Mouse (Mus musculus) olfactory bulb, adult 2 months (tissue): ENCODE data around the gene Rom1. TPM values are rescaled to one million over a fixed set of nuclear protein-coding genes. Genes with fewer than 3 reads are reported as not detected.
"Not testable (repeated sequence)": the region's sequence is repeated elsewhere in the genome, so short reads cannot be mapped to it uniquely, and the experiment has no call there.

Experiments used
- H3K27ac ChIP-seq: fragments of 200-500 bp; 2 replicates; pipeline ENCODE4 v1.5.1; 2012; ENCODE audit warnings: low read depth, low read length; ENCODE audit not compliant: insufficient read depth
- H3K4me1 ChIP-seq: fragments of 200-500 bp; 2 replicates; pipeline ENCODE4 v1.6.1; 2012; ENCODE audit warnings: low read length; ENCODE audit not compliant: control insufficient read depth, insufficient read depth
- H3K4me3 ChIP-seq: fragments of 200-500 bp; 2 replicates; pipeline ENCODE4 v1.5.1; 2012; ENCODE audit warnings: mild to moderate bottlenecking, low read depth, low read length, moderate library complexity; ENCODE audit not compliant: insufficient read depth
- CTCF ChIP-seq: fragments of 200-500 bp; IDR thresholded peaks from 2 replicates; pipeline ENCODE4 v1.5.1; 2012; ENCODE audit warnings: low read depth, mild to moderate bottlenecking, low read length, moderate library complexity; ENCODE audit not compliant: insufficient read depth
- POLR2A ChIP-seq: fragments of 200-500 bp; IDR thresholded peaks from 2 replicates; pipeline ENCODE4 v1.6.1; 2012; ENCODE audit warnings: mild to moderate bottlenecking, low read depth, low read length, moderate library complexity; ENCODE audit not compliant: insufficient read depth
- WGBS: fragments of 180-500 bp; shearing (Covaris S2); methylation state at CpG from one replicate; pipeline ENCODE4 v1.1.7; 2018; 5-methylcytosine and 5-hydroxymethylcytosine counted together
- polyA plus RNA-seq: library from polyadenylated mRNA; stranded (reverse); fragments of >200 nt; gene quantifications from 2 replicates; pipeline ENCODE4 v1.2.4, GENCODE M21; 2012; ENCODE audit warnings: low replicate concordance; ENCODE audit not compliant: missing spikeins, insufficient read depth, insufficient read length

Gene Rom1
- polyA plus RNA-seq, 1 experiment, result not detected

DNA sequence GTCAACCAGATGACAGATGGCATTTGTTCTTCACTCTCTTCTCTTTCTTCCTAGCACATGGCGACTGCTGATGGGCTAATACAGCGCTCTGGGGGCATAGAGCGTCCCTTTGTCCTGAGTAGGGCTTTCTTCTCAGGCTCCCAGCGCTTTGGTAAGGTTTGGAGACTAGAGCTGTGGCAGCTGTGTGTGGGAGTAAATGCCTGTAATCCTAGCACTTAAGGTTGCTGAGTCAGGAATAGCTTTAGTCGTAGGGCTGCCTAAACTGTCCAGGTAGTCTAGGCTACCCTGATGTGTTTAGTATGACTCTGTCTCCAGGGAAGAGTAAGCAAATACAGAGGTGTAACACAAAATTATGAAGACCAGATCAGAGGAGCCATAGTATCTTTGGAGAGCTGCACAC, 17.3 kb downstream of the Rom1 start:
- TF ChIP-seq POLR2A (no peak), CTCF (no peak)
- H3K27ac ChIP-seq, result no peak overlapping the region
- 57% methylated on average over 5 of the region's 5 CpGs for WGBS
- H3K4me1 ChIP-seq, result no peaks in the 10 kb centered on the region
- no peak overlapping the region for H3K4me3 ChIP-seq

DNA sequence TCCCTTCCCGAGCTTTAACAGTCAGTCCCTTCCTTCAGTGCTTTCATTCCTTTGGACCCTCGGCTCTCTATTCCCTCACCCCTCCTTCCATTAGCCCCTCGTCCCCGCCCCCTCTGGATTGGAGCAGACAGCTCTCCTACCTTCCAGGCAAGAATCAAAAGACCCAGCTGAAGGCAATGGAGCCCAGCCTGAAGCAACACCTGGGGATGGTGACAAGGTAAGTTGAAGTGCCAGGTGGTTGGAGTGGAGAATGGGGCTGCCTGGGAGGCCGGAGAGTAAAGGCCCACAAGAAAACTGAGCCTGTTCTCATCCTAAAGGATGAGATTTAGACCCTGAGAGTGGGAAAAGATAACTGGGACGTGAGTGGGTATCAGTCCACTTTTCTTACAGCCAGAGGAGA, 20.6 kb downstream of the Rom1 start:
- no peaks in the 10 kb centered on the region for H3K4me1 ChIP-seq
- WGBS, result 89% methylated on average over 6 of the region's 6 CpGs
- no peak overlapping the region for H3K27ac ChIP-seq
- TF ChIP-seq CTCF (no peak), POLR2A (no peak)
- no peak overlapping the region for H3K4me3 ChIP-seq

DNA sequence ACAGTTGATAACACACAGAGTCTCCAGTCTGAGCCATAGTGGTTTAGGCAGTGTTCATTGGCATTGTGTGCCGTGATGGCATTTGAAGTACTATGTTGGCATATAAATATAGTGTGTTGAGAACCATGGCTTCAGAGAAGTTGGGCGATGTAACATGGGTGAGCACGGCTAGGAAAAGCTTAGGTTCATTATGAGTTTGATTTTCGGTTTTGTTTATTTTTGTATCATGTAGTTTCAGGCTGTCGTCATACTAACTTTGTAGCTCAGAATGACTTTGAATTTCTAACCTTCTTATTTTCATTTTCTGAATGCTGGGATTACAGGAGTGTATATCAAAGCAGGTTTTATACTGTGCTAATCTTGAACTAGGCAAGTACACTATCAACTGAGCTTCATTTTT, 25.7 kb downstream of the Rom1 start:
- no peak overlapping the region for H3K4me3 ChIP-seq
- H3K27ac ChIP-seq, result no peak overlapping the region
- no peaks in the 10 kb centered on the region for H3K4me1 ChIP-seq
- WGBS, result 93% methylated on average over 5 of the region's 5 CpGs
- TF ChIP-seq CTCF (no peak), POLR2A (no peak)

DNA sequence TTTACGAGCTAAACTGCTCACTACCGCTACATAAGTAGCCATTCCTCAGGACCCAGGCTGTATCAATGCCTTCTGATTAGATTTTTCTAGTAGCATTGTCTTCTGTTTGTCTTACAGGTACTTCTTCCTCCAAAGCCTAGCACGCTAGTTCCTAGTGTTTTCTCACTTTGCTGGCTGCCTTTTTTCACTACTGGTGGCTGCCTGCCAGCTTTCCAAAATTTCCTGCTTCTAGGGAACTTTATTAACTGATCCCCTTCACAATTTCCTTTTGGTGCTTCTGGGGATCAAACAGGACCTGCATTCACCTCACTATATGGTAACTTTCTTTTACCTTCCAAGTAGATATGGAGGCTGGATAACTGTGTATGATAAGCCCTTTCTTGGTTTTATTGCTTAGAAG, 30.1 kb downstream of the Rom1 start:
- no peak overlapping the region for H3K4me3 ChIP-seq
- TF ChIP-seq CTCF (no peak), POLR2A (no peak)
- H3K27ac ChIP-seq, result no peak overlapping the region
- 34% methylated on average over 3 of the region's 3 CpGs for WGBS
- H3K4me1 ChIP-seq, result peaks cover 7% of the 10 kb centered on the region

DNA sequence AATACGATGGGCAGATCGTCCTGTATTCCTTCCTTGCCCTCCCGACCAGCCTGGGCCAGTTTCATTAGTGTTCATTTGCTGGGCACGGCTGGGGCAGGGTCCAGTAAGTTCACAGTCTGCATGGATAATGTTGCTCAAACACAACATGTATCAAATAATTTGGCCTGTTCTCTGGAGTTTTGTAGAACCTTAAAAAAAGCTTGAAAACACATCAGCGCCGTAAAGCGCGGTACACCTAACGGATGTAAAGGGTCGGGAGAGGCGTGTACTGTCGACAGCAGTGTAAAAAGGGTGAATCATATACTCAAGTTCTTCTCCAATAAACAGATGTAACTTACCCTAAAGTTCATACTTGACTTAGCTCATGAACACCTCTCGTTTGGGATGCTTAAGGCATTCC, 30.6 kb downstream of the Rom1 start:
- Histone ChIP-seq H3K27ac (peak overlapping the region; percentile 77; the same call in 1 of the 2 replicates), H3K4me3 (peak overlapping the region; percentile 83), H3K4me1 (peaks cover 9% of the 10 kb centered on the region)
- 6% methylated on average over 13 of the region's 13 CpGs for WGBS
- TF ChIP-seq POLR2A (no peak), CTCF (no peak)

DNA sequence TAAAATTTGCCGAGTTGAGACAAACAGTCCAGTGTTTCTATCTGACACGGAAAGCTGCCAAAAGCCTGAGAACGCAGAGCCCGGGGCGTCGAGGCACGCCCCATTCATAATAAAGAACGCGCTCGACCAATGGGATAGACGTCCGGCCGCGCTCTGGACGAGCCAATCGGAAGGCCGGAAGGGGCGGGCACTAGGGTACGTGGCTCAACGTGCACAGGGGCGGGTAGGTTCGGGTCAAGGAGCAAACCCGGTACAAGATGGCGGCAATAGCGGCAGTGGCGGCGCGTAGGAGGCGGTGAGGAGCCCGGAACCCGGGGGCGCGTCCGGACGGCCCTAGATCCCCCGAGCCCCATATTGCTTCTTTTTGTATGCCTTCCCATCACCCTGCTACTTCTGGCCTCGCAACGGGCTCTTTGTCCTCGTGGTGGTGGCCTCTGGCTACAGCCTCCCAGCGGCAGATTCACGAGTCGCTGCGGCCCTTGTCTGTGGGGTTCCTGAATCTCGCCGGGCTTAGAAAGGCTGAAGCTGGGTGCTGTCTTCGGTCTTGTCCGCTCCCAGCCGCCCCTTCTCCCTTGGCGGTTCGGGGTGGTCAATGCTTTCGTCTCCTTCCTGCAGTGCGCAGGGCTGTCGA, 31.2 kb downstream of the Rom1 start, which contains the start of gene Ganab:
Gene Ganab (plus strand): TSS at position 207 of the 631 bp plus-strand sequence.
- WGBS, result under 1% methylated on average over 53 of the region's 53 CpGs
- Histone ChIP-seq H3K4me3 (peak within 1 kb of the TSS; percentile 83), H3K4me1 (peaks cover 9% of the 10 kb centered on the region), H3K27ac (peak within 1 kb of the TSS; percentile 77)
- TF ChIP-seq CTCF (peak; percentile 40; the same call in 1 of the 2 replicates), POLR2A (peak; percentile 74)

DNA sequence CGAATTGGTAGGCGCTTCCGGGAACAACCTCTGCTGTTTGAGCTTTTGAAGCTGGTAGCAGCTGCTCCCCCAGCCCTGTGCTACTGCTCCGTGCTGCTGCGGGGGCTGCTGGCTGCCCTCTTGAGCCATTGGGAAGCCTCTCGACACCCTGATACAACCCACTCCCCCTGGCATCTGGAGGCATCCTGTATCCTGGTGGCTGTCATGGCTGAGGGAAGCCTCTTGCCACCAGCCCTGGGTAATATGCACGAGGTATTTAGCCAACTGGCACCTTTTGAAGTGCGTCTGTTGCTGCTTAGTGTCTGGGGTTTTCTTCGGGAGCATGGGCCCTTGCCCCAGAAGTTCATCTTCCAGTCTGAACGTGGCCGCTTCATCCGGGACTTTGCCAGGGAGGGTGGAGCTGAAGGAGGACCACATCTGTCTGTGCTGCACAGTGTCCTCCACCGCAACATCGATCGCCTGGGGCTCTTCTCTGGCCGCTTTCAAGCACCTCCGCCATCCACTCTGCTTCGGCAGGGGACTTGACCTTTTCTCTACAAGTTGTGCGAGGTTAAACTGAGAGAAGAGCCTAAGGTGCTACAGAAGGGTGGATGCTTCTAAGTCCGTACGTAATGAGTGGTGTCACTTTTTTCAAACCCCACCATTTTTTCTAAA, 31.8 kb downstream of the Rom1 start:
- H3K4me3 ChIP-seq, result peak overlapping the region; percentile 83
- H3K27ac ChIP-seq, result 0 out of 2 replicates have a peak overlapping the region, but pooled peaks have one; percentile 8
- 15% methylated on average over 21 of the region's 21 CpGs for WGBS
- H3K4me1 ChIP-seq, result not testable (repeated sequence)

DNA sequence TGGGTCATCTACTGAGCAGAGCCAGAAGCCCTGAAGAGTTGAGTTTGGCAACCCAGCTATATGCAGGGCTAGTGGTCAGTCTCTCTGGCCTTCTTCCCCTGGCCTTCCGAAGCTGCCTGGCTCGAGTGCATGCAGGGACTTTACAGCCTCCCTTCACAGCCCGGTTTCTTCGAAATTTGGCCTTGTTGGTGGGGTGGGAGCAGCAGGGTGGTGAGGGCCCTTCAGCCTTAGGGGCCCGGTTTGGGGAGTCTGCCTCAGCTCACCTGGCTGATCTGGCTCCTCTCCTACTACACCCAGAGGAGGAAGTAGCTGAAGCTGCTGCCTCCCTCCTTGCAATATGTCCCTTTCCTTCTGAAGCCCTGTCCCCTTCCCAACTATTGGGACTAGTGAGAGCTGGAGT, 32.9 kb downstream of the Rom1 start:
- H3K4me1 ChIP-seq, H3K4me3 ChIP-seq, H3K27ac ChIP-seq: not testable (repeated sequence)
- 92% methylated on average over 5 of the region's 5 CpGs for WGBS

DNA sequence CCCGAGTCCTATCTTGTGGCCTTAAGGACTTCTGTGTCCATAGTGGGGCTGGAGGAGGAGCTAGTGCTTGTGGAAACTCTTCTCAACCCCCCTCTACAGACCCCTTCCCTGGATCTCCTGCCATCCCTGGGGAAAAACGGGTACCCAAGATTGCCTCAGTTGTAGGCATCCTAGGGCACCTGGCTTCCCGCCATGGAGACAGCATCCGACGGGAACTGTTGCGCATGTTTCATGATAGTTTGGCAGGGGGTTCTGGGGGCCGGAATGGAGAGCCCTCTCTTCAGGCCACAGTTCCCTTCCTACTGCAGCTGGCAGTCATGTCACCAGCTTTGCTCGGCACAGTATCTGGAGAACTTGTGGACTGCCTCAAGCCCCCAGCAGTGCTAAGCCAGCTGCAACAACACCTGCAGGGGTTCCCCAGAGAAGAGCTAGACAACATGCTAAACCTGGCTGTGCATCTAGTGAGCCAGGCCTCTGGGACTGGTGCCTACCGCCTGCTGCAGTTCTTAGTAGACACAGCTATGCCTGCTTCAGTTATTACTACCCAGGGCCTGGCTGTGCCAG, 33.7 kb downstream of the Rom1 start:
- Histone ChIP-seq H3K27ac (no peak overlapping the region), H3K4me1 (peaks cover 9% of the 10 kb centered on the region), H3K4me3 (no peak overlapping the region)
- TF ChIP-seq POLR2A (no peak), CTCF (no peak)
- WGBS, result 81% methylated on average over 9 of the region's 9 CpGs
